Mouse (Mus musculus) CH12.LX (cell line): ENCODE results near the gene Npb. TPM values are rescaled to one million over a fixed set of nuclear protein-coding genes. Genes with fewer than 3 reads are reported as not detected.

Experiments used
- DNase-seq: peaks from one replicate; pipeline ENCODE4 v3.0.0-alpha.2; 2013; ENCODE audit errors: extremely low read depth
- H3K27ac ChIP-seq: 2 replicates; pipeline ENCODE4 v1.5.1; 2012; ENCODE audit warnings: low read depth, mild to moderate bottlenecking, control low read depth, moderate library complexity; ENCODE audit not compliant: insufficient read depth
- H3K27me3 ChIP-seq: replicated peaks from 2 replicates; pipeline ENCODE3; 2012; ENCODE audit warnings: inconsistent platforms
- H3K36me3 ChIP-seq, 2 experiments: replicated peaks in 1 of 2; 2 replicates each; pipeline versions ENCODE3 to v1.6.1; 2012; ENCODE audit warnings: inconsistent platforms in 1 of 2, low read length in 1 of 2, mild to moderate bottlenecking in 1 of 2, mixed read lengths in 1 of 2, moderate library complexity in 1 of 2; ENCODE audit not compliant: control insufficient read depth in 1 of 2, insufficient read depth in 1 of 2
- H3K4me1 ChIP-seq, 2 experiments: 2 replicates each; pipeline ENCODE4 v1.6.1; 2012; ENCODE audit warnings: inconsistent platforms in 1 of 2, moderate library complexity in 1 of 2; ENCODE audit not compliant: insufficient read depth in 2 of 2, control insufficient read depth in 1 of 2
- H3K4me2 ChIP-seq: 2 replicates; pipeline ENCODE4 v1.6.1; 2012; ENCODE audit warnings: low read depth, mild to moderate bottlenecking, control low read depth; ENCODE audit not compliant: poor library complexity, insufficient read depth, severe bottlenecking
- H3K4me3 ChIP-seq, 3 experiments: fragments of 150-350 bp in 1 of 3; sonication (generic) in 1 of 3; replicated peaks in 1 of 3; 2 replicates each; pipeline versions ENCODE3 to v1.5.1; 2011 to 2012; ENCODE audit warnings: low read depth in 2 of 3, low read length in 2 of 3, mild to moderate bottlenecking in 2 of 3, moderate library complexity in 2 of 3, control low read depth in 1 of 3, improper control_type of control experiment in 1 of 3, inconsistent platforms in 1 of 3, mixed read lengths in 1 of 3; ENCODE audit not compliant: poor library complexity in 1 of 3
- H3K79me2 ChIP-seq: replicated peaks from 2 replicates; pipeline ENCODE4 v1.6.1; 2012; ENCODE audit warnings: mild to moderate bottlenecking, moderate library complexity; ENCODE audit not compliant: control insufficient read depth, poor library complexity, insufficient read depth, severe bottlenecking; ENCODE audit errors: extremely low read depth
- H3K9ac ChIP-seq: 2 replicates; pipeline ENCODE4 v1.6.1; 2012; ENCODE audit warnings: low read depth, mild to moderate bottlenecking, control low read depth, moderate library complexity; ENCODE audit not compliant: insufficient read depth
- H3K9me3 ChIP-seq: replicated peaks from 2 replicates; pipeline ENCODE3; 2012; ENCODE audit warnings: low read length, inconsistent platforms, mixed read lengths
- BHLHE40 ChIP-seq: IDR thresholded peaks from 2 replicates; pipeline ENCODE4 v1.6.1; 2011; ENCODE audit warnings: mild to moderate bottlenecking, low read depth, low read length, improper control_type of control experiment
- CHD1 ChIP-seq: IDR thresholded peaks from 2 replicates; pipeline ENCODE4 v1.6.1; 2012; ENCODE audit warnings: low read depth, low read length, improper control_type of control experiment, inconsistent platforms
- CHD2 ChIP-seq: IDR thresholded peaks from 2 replicates; pipeline ENCODE4 v1.6.1; 2011; ENCODE audit warnings: low read length, improper control_type of control experiment
- ELF1 ChIP-seq: IDR thresholded peaks from 2 replicates; pipeline ENCODE4 v1.6.1; 2014; ENCODE audit warnings: low read depth, mild to moderate bottlenecking, inconsistent platforms, low read length, improper control_type of control experiment
- ETS1 ChIP-seq: conservative IDR thresholded peaks from 2 replicates; pipeline ENCODE4 v1.6.1; 2012; ENCODE audit warnings: low read depth, mild to moderate bottlenecking, inconsistent platforms, low read length, improper control_type of control experiment, moderate library complexity
- IRF4 ChIP-seq: IDR thresholded peaks from 2 replicates; pipeline ENCODE4 v1.6.1; 2014; ENCODE audit warnings: low read depth, mild to moderate bottlenecking, inconsistent platforms, low read length, improper control_type of control experiment
- JUND ChIP-seq: conservative IDR thresholded peaks from 2 replicates; pipeline ENCODE4 v1.6.1; 2011; ENCODE audit warnings: low read depth, low read length, improper control_type of control experiment
- MAX ChIP-seq: IDR thresholded peaks from 2 replicates; pipeline ENCODE4 v1.6.1; 2011; ENCODE audit warnings: low read length, improper control_type of control experiment
- POLR2A ChIP-seq: IDR thresholded peaks from 2 replicates; pipeline ENCODE4 v1.6.1; 2011; ENCODE audit warnings: low read depth, mild to moderate bottlenecking, improper control_type of control experiment, low read length
- SIN3A ChIP-seq: IDR thresholded peaks from 2 replicates; pipeline ENCODE4 v1.6.1; 2012; ENCODE audit warnings: low read length, improper control_type of control experiment, inconsistent platforms
- ZKSCAN1 ChIP-seq: IDR thresholded peaks from 2 replicates; pipeline ENCODE4 v1.6.1; 2012; ENCODE audit warnings: low read depth, inconsistent platforms, low read length, improper control_type of control experiment, borderline replicate concordance
- ZNF384 ChIP-seq: IDR thresholded peaks from 2 replicates; pipeline ENCODE4 v1.6.1; 2012; ENCODE audit warnings: low read depth, low read length, improper control_type of control experiment, inconsistent platforms
- dilution Hi-C: fragments of 300-500 bp; cut with MboI; formaldehyde crosslinking; loops from 2 replicates; pipeline ENCODE4 v1.14.3; 2020; ENCODE audit warnings: low sequenced_read_pairs; ENCODE audit not compliant: extremely low pct_unique_long_range_greater_than_20kb, extremely low pct_ligation_motif_present
- in situ Hi-C: fragments of 300-500 bp; cut with MboI; formaldehyde crosslinking; loops from 3 replicates; pipeline ENCODE4 v1.14.3; 2019; ENCODE audit warnings: low sequenced_read_pairs, low pct_ligation_motif_present, low pct_unique_long_range_greater_than_20kb, mixed read lengths
- polyA plus RNA-seq: library from polyadenylated mRNA; unstranded; fragments of >175 nt; gene quantifications from 2 replicates; pipeline ENCODE4 v1.2.1, GENCODE M21; 2012; ENCODE audit warnings: low read depth; ENCODE audit not compliant: insufficient read length
- total RNA-seq, 2 experiments: library from RNA; depleted of rRNA; stranded (reverse); fragments of 300-350 nt in 1 of 2; fragments of >200 nt in 1 of 2; gene quantifications; 2 replicates each; pipeline ENCODE4 v1.2.3; 2012 to 2014

The Npb gene
- total and polyA plus RNA-seq, 3 experiments, result 0.55 to 1.3 TPM; not detected in 1

GRCm38 (mm10) chr11:120630401-120630871, 22.2 kb downstream of the Npb start (continued):
- no peak for TF ChIP-seq ETS1
- TF ChIP-seq, all 38 proteins: peak for 2

- Histone ChIP-seq H3K4me3 (peak overlapping the region; percentile 12 to 83 (median 74)), H3K36me3 (peaks cover 22 to 31% of the 10 kb centered on the region in 2 experiments), H3K27me3 (no peaks in the 10 kb centered on the region), H3K4me1 (peaks cover 34 to 62% of the 10 kb centered on the region in 2 experiments), H3K27ac (peak overlapping the region; percentile 74), H3K9me3 (no peaks in the 10 kb centered on the region), H3K79me2 (peaks cover 39% of the 10 kb centered on the region), H3K9ac (peak overlapping the region; percentile 96)
- dilution Hi-C loops, result no loop called here
- TF ChIP-seq ETS1, result no peak
- TF ChIP-seq ELF1, result 0 out of 2 replicates have a peak, but pooled peaks have one; percentile 6
- TF ChIP-seq POLR2A, result 0 out of 2 replicates have a peak, but pooled peaks have one; percentile 14
- TF ChIP-seq JUND, result 0 out of 2 replicates have a peak, but pooled peaks have one; percentile 19
- TF ChIP-seq SIN3A, result peak; percentile 44; the same call in 1 of the 2 replicates
- TF ChIP-seq MAX, result 0 out of 2 replicates have a peak, but pooled peaks have one; percentile 19
- TF ChIP-seq ZNF384, result no peak
- TF ChIP-seq BHLHE40, result peak; percentile 23; the same call in 1 of the 2 replicates
- no peak for TF ChIP-seq IRF4
- TF ChIP-seq CHD2, result peak; percentile 26; the same call in 1 of the 2 replicates
- TF ChIP-seq, all 38 proteins: peak for 7
- peak overlapping the region; percentile 87 for H3K4me2 ChIP-seq
- no peak for DNase-seq
- in situ Hi-C loops, result no loop called here
These were observed 22.8 kb downstream of the Npb start for GRCm38 (mm10) chr11:120630881-120631725.

- TF ChIP-seq ZKSCAN1, result no peak
- TF ChIP-seq CHD1, result 0 out of 2 replicates have a peak, but pooled peaks have one; percentile 67
- TF ChIP-seq, all 38 proteins: peak for 1
- H3K79me2 ChIP-seq, result peaks cover 39% of the 10 kb centered on the region
- peak overlapping the region; percentile 87 for H3K4me2 ChIP-seq
- H3K27ac ChIP-seq, result peak overlapping the region; percentile 74
- H3K27me3 ChIP-seq, result no peaks in the 10 kb centered on the region
- H3K36me3 ChIP-seq, result peaks cover 20 to 29% of the 10 kb centered on the region in 2 experiments
- peak overlapping the region; percentile 96 for H3K9ac ChIP-seq
- dilution Hi-C loops (no loop called here), in situ Hi-C loops (no loop called here)
- DNase-seq, result no peak
- H3K4me1 ChIP-seq, result peaks cover 31 to 54% of the 10 kb centered on the region in 2 experiments
- H3K4me3 ChIP-seq, result peak overlapping the region; percentile 74 to 93 (median 83)
- H3K9me3 ChIP-seq, result no peaks in the 10 kb centered on the region
These were observed 23.6 kb downstream of the Npb start for GRCm38 (mm10) chr11:120631726-120632448.
